Mouse (Mus musculus): ENCODE measurements at regions not wholly inside any gene's neighbourhood (a gene's known extent, or its start where the extent isn't known, plus 50 kb on each side); places are given as distances from the start of the nearest gene placed in this dataset.

GRCm38 (mm10) chr6:69045375-69045774 lies 1509.8 kb upstream of the Tacstd2 start:
- Histone ChIP-seq H3K36me3 (replicated peaks in 1 of 2; ENCODE audit: control insufficient read depth in 1 of 2, insufficient read depth in 1 of 2, low read length in 1 of 2) (no peaks in the 10 kb centered on the region), H3K9me3 (replicated peaks; ENCODE audit: low read length) (no peaks in the 10 kb centered on the region), H3K27ac (ENCODE audit: insufficient read depth, low read depth) (no peak overlapping the region), H3K27me3 (replicated peaks) (no peaks in the 10 kb centered on the region), H3K9ac (ENCODE audit: insufficient read depth, low read depth) (no peak overlapping the region), H3K4me3 (replicated peaks in 1 of 3; ENCODE audit: low read depth in 2 of 3, low read length in 2 of 3, poor library complexity in 1 of 3) (no peak overlapping the region), H3K79me2 (replicated peaks; ENCODE audit: control insufficient read depth, extremely low read depth, insufficient read depth, poor library complexity, severe bottlenecking) (no peaks in the 10 kb centered on the region), H3K4me2 (ENCODE audit: insufficient read depth, low read depth, poor library complexity, severe bottlenecking) (no peak overlapping the region), H3K4me1 (ENCODE audit: control insufficient read depth in 1 of 2, insufficient read depth in 2 of 2) (peaks cover 0 to 7% of the 10 kb centered on the region in 2 experiments; a peak in 1 of 4 replicates)
- peak; percentile 53 for TF ChIP-seq SMC3 (IDR thresholded peaks at IDR 0.05; ENCODE audit: low read depth, low read length)
- peak in 1 of 2 experiments; percentile 56; a peak in 2 of 4 replicates for TF ChIP-seq CTCF (conservative IDR thresholded peaks at IDR 0.05 in 1 of 2, IDR thresholded peaks at IDR 0.05 in 1 of 2; ENCODE audit: low read depth in 2 of 2, low read length in 2 of 2)
- peak; percentile 36 for TF ChIP-seq ZNF384 (IDR thresholded peaks at IDR 0.05; ENCODE audit: low read depth, low read length)
- peak; percentile 22; the same call in 1 of the 2 replicates for TF ChIP-seq ZC3H11A (IDR thresholded peaks at IDR 0.05; ENCODE audit: low read depth, low read length)
- peak; percentile 60 for TF ChIP-seq RAD21 (IDR thresholded peaks at IDR 0.05; ENCODE audit: low read depth, low read length)
- TF ChIP-seq NRF1 (IDR thresholded peaks at IDR 0.05; ENCODE audit: low read depth, low read length), result no peak
- no peak for TF ChIP-seq MAX (IDR thresholded peaks at IDR 0.05; ENCODE audit: low read length)
- in situ Hi-C loops (cut with MboI; ENCODE audit: low pct_ligation_motif_present, low pct_unique_long_range_greater_than_20kb, low sequenced_read_pairs) (no loop called here), dilution Hi-C loops (cut with MboI; ENCODE audit: extremely low pct_ligation_motif_present, extremely low pct_unique_long_range_greater_than_20kb, low sequenced_read_pairs) (no loop called here)
- DNase-seq (ENCODE audit: extremely low read depth), result no peak

All from CH12.LX (cell line).